Mouse (Mus musculus) neural tube, embryonic 15.5 days (tissue): ENCODE data around the gene Bzw2. TPM values are rescaled to one million over a fixed set of nuclear protein-coding genes. Genes with fewer than 3 reads are reported as not detected.
A peak's percentile ranks its signal among the peaks of the same experiment; 100 is the strongest.

Experiments
- ATAC-seq: fragments of 200-750 bp; cut with Nextera tagmentation; 2 replicates; pipeline ENCODE4 v1.8.0; 2017; ENCODE audit warnings: mild to moderate bottlenecking, moderate TSS enrichment, moderate library complexity; ENCODE audit not compliant: low FRiP score
- H3K27ac ChIP-seq: fragments of 300-500 bp; sonication (generic); replicated peaks from 2 replicates; pipeline ENCODE4 v1.5.1; 2015; ENCODE audit warnings: mild to moderate bottlenecking, inconsistent platforms
- H3K27me3 ChIP-seq: fragments of 300-500 bp; sonication (generic); replicated peaks from 2 replicates; pipeline ENCODE4 v1.6.1; 2015; ENCODE audit warnings: inconsistent platforms
- H3K36me3 ChIP-seq: fragments of 300-500 bp; sonication (generic); 2 replicates; pipeline ENCODE4 v1.6.1; 2015; ENCODE audit warnings: inconsistent platforms
- H3K4me1 ChIP-seq: fragments of 300-500 bp; sonication (generic); 2 replicates; pipeline ENCODE4 v1.6.1; 2015; ENCODE audit warnings: inconsistent platforms
- H3K4me2 ChIP-seq: fragments of 300-500 bp; sonication (generic); 2 replicates; pipeline ENCODE4 v1.6.1; 2015; ENCODE audit warnings: inconsistent platforms, mild to moderate bottlenecking, moderate library complexity
- H3K4me3 ChIP-seq: fragments of 300-500 bp; sonication (generic); replicated peaks from 2 replicates; pipeline ENCODE4 v1.5.1; 2015; ENCODE audit warnings: mild to moderate bottlenecking, inconsistent platforms
- H3K9ac ChIP-seq: fragments of 300-500 bp; sonication (generic); replicated peaks from 2 replicates; pipeline ENCODE4 v1.6.1; 2015; ENCODE audit warnings: mild to moderate bottlenecking, inconsistent platforms
- H3K9me3 ChIP-seq: fragments of 300-500 bp; sonication (generic); replicated peaks from 2 replicates; pipeline ENCODE4 v1.6.1; 2016; ENCODE audit warnings: inconsistent platforms
- WGBS: fragments of 180-500 bp; shearing (Covaris S2); methylation state at CpG from one replicate; pipeline ENCODE4 v1.1.7; 2015; ENCODE audit warnings: mixed read lengths; 5-methylcytosine and 5-hydroxymethylcytosine counted together
- polyA plus RNA-seq: library from polyadenylated mRNA; unstranded; fragments of >200 nt; fragmentation: Nextera tagmentation; extraction: Ambion mirVana; gene quantifications from 2 replicates; pipeline ENCODE4 v1.2.1, GENCODE M21; 2015

The Bzw2 gene
- polyA plus RNA-seq, 1 experiment from 2014 or later = 378 TPM

DNA sequence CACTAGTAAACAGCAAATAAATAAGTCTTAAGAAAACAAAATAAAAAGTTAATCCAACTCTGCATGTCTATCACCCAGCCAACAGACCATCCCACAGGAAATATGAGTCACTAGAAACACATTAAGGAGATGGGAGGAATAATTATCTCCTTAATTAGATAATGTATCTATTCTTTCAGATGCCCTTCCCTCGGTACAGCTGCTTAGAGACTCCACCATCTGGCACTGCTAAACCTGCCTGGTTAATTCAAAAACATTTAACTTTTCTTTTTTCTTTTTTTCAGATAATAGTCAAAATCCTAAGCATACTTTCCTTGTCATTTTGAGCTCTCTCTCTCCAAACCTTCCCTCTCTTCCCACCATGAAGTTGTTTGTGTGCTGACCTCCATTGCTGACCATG, 92.0 kb downstream of the Bzw2 start:
- Histone ChIP-seq H3K27ac (no peak overlapping the region), H3K9me3 (no peaks in the 10 kb centered on the region), H3K4me3 (no peak overlapping the region), H3K4me2 (no peak overlapping the region), H3K4me1 (no peaks in the 10 kb centered on the region), H3K36me3 (no peaks in the 10 kb centered on the region), H3K9ac (no peak overlapping the region), H3K27me3 (no peaks in the 10 kb centered on the region)
- WGBS = 62% methylated on average over 1 of the region's 1 CpGs
- no peak for ATAC-seq

DNA sequence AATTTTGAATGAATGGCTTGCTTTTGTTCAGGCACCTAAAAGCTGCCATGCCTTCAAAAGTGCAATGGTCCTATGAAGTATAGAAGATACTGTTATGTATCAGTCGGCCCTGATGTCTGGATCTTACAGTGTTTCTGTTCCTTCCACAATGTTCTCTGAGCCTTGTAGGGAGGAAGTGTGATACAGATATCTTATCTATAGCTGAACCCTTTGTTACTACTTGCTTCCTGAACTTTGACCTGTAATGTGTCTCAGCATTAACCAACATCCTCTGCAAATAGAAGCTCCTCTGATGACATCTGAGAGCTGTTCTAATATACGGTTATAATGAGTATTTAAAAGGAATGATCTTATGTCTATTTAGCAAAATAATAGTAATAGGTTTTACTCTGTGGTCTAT, 100.2 kb downstream of the Bzw2 start:
- 89% methylated on average over 2 of the region's 2 CpGs for WGBS
- Histone ChIP-seq H3K27ac (no peak overlapping the region), H3K9me3 (no peaks in the 10 kb centered on the region), H3K4me1 (no peaks in the 10 kb centered on the region), H3K27me3 (no peaks in the 10 kb centered on the region), H3K36me3 (no peaks in the 10 kb centered on the region), H3K9ac (no peak overlapping the region), H3K4me3 (no peak overlapping the region), H3K4me2 (no peak overlapping the region)
- no peak for ATAC-seq

DNA sequence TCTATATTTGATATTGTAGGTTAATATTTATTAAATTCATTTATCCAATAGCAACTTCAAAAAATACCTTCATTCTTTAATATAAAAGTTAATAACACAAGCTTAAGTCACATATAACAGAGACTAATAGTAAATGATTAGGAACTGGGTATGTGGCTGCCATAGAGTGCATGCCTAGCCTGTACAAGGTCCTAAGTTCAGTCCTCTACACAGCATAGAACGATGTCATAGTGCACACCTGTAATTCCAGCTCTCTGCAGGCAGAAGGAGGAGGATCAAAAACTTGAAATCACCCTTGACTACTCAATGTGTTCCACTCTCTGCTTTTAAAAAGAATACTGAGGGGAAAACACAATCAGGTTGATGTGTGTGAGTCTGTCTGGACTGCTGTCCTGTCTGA, 107.6 kb downstream of the Bzw2 start:
- Histone ChIP-seq H3K4me1 (no peaks in the 10 kb centered on the region), H3K36me3 (no peaks in the 10 kb centered on the region), H3K4me3 (no peak overlapping the region), H3K27ac (no peak overlapping the region), H3K4me2 (no peak overlapping the region), H3K9ac (no peak overlapping the region), H3K9me3 (no peaks in the 10 kb centered on the region), H3K27me3 (no peaks in the 10 kb centered on the region)
- no peak for ATAC-seq
- 79% methylated on average over 1 of the region's 1 CpGs for WGBS

DNA sequence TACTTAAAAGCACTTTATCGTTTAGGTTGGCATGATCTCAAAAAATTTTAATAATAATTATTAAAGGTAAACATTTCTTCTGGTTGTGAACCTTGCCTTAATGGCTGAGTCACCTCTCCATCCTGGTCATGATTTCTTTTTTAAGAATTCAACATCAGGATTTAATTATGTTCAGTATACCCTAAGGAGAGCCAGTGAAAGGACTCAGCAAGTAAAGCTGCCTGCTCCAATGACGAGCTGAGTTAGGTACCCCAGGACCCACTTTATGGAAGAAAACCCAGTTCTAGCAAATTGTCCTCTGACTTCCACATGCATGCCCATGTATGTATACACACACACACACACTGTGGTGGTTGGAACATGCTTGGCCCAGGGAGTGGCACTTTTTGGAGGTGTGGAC, 110.3 kb downstream of the Bzw2 start:
- no peak overlapping the region for H3K9ac ChIP-seq
- 73% methylated on average over 2 of the region's 2 CpGs for WGBS

DNA sequence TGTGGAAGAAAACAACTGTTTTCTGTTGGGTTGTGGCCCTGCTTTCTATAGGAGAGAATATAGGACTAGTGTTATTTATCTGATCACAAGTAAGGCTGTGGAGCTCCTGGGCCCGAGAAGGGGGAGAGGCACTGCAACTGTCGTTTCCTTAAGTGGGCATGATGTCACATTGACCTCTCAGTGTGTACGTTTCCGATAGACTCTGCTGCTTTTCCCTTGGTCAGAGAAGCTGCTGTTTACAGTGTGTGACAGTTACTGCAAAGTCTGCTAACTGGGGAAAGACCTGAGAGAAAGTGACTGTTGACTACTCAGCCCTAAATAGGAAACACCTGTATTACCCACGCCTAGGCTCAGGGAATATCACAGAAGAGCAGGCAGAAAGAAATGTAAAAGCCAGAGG, 111.7 kb downstream of the Bzw2 start:
- no peaks in the 10 kb centered on the region for H3K9me3 ChIP-seq
- no peak overlapping the region for H3K9ac ChIP-seq
- ATAC-seq = no peak
- no peak overlapping the region for H3K27ac ChIP-seq
- WGBS = 49% methylated on average over 5 of the region's 5 CpGs
- no peaks in the 10 kb centered on the region for H3K4me1 ChIP-seq
- no peaks in the 10 kb centered on the region for H3K36me3 ChIP-seq
- no peak overlapping the region for H3K4me2 ChIP-seq
- H3K27me3 ChIP-seq = no peaks in the 10 kb centered on the region
- H3K4me3 ChIP-seq = no peak overlapping the region

More for the DNA sequence above, 110.3 kb downstream of the Bzw2 start:
- no peaks in the 10 kb centered on the region for H3K9me3 ChIP-seq
- no peaks in the 10 kb centered on the region for H3K27me3 ChIP-seq
- no peak for ATAC-seq
- H3K27ac ChIP-seq = no peak overlapping the region
- no peak overlapping the region for H3K4me2 ChIP-seq
- no peaks in the 10 kb centered on the region for H3K36me3 ChIP-seq
- H3K4me1 ChIP-seq = no peaks in the 10 kb centered on the region
- H3K4me3 ChIP-seq = no peak overlapping the region

DNA sequence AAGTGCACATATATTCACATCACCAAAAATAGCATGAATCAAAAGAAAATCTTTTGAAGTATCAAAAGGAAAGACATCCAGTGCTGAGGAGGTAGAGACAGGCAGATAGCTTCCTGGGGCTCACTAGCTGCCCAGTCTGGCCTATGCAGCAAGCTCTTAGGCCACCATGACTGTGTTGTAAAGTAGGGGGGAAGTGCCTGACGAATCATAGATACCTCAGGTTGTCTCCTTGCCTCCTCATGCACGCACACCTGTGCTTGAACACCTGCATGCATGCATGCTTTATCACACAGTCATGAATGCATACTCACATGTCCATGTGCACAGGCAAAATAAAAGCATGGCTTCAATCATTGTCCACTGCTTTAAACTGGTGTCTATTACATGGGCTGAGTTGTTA, 113.2 kb downstream of the Bzw2 start:
- Histone ChIP-seq H3K4me1 (peaks cover 12% of the 10 kb centered on the region), H3K4me2 (no peak overlapping the region), H3K27me3 (no peaks in the 10 kb centered on the region), H3K36me3 (no peaks in the 10 kb centered on the region), H3K9me3 (no peaks in the 10 kb centered on the region), H3K4me3 (no peak overlapping the region), H3K9ac (no peak overlapping the region), H3K27ac (no peak overlapping the region)
- WGBS = 78% methylated on average over 2 of the region's 2 CpGs
- no peak for ATAC-seq

DNA sequence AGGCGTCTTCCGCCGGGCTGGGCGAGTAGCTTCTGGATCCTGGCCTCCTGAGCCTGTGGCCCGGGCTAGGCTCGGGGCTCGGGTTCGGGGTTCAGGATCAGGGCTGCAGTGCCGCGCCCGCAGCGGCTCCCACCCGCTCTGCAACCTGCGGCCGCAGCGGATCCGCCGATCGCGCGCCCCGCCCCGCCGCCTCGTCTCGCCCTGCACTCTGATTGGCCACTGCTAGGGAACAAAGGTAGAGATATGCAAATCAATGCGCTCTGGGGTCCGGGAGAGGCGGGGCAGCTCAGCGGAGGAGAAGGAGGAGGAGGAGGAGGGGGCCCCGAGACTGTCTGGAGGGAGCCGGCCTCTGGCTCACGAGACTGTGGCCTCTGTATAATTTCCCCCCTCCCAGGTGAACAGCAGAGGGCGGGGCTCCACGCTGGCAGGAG, 115.5 kb downstream of the Bzw2 start, which contains the start of gene Tspan13:
Gene Tspan13 (minus strand): TSS at position 153 of the 431 bp plus-strand sequence.
- Histone ChIP-seq H3K36me3 (no peaks in the 10 kb centered on the region), H3K27ac (peak within 1 kb of the TSS; percentile 93), H3K27me3 (no peaks in the 10 kb centered on the region), H3K4me1 (peaks cover 17% of the 10 kb centered on the region), H3K9me3 (no peaks in the 10 kb centered on the region), H3K4me2 (peak within 1 kb of the TSS; percentile 67), H3K4me3 (peak within 1 kb of the TSS; percentile 78), H3K9ac (peak within 1 kb of the TSS; percentile 88)
- WGBS = 0% methylated on average over 34 of the region's 35 CpGs
- peak; percentile 98 for ATAC-seq

Other genes starting within 250 kb of the Bzw2 start
- gene Agr3, start 232.5 kb downstream of the Bzw2 start, polyA plus RNA-seq = 0.32 and 0.38 TPM in 2 replicates
- gene Agr2, start 165.2 kb downstream of the Bzw2 start, polyA plus RNA-seq = 6.1 TPM in 1 of 2 replicates, not detected in the other
- 380 and 441 TPM in 2 replicates for gene Tspan13, start 115.6 kb downstream of the Bzw2 start, polyA plus RNA-seq
- gene Ankmy2, start 966 bp downstream of the Bzw2 start, polyA plus RNA-seq = 73.9 and 80.3 TPM in 2 replicates
- gene Lrrc72, start 95.3 kb upstream of the Bzw2 start, polyA plus RNA-seq = not detected in 2 replicates
- 14.0 and 15.2 TPM in 2 replicates for gene Sostdc1, start 156.1 kb upstream of the Bzw2 start, polyA plus RNA-seq
- 15.3 and 15.7 TPM in 2 replicates for gene Ispd, start 223.4 kb upstream of the Bzw2 start, polyA plus RNA-seq
- 1.8 and 3.1 TPM in 2 replicates for gene D630036H23Rik, start 224.1 kb upstream of the Bzw2 start, polyA plus RNA-seq